Mouse (Mus musculus) forebrain, embryonic 15.5 days (tissue): Measurements from ENCODE around the gene Sema3f. TPM values are rescaled to one million over a fixed set of nuclear protein-coding genes. Genes with fewer than 3 reads are reported as not detected.
"Not testable (repeated sequence)": the region's sequence is repeated elsewhere in the genome, so short reads cannot be mapped to it uniquely, and the experiment has no call there.

Experiments used
- ATAC-seq: fragments of 200-750 bp; cut with Nextera tagmentation; replicated peaks from 2 replicates; pipeline ENCODE4 v1.8.0; 2017; ENCODE audit warnings: mild to moderate bottlenecking, moderate TSS enrichment, moderate library complexity
- H3K27ac ChIP-seq: fragments of 300-500 bp; sonication (generic); replicated peaks from 2 replicates; pipeline ENCODE4 v1.5.1; 2015; ENCODE audit warnings: mild to moderate bottlenecking, inconsistent platforms
- H3K27me3 ChIP-seq: fragments of 300-500 bp; sonication (generic); 2 replicates; pipeline ENCODE4 v1.6.1; 2015; ENCODE audit warnings: inconsistent platforms
- H3K36me3 ChIP-seq: fragments of 300-500 bp; sonication (generic); 2 replicates; pipeline ENCODE4 v1.6.1; 2015; ENCODE audit warnings: mild to moderate bottlenecking, inconsistent platforms
- H3K4me1 ChIP-seq: fragments of 300-500 bp; sonication (generic); 2 replicates; pipeline ENCODE4 v1.6.1; 2015; ENCODE audit warnings: inconsistent platforms
- H3K4me2 ChIP-seq: fragments of 300-500 bp; sonication (generic); replicated peaks from 2 replicates; pipeline ENCODE4 v1.6.1; 2015; ENCODE audit warnings: mild to moderate bottlenecking, inconsistent platforms
- H3K4me3 ChIP-seq: fragments of 300-500 bp; sonication (generic); 2 replicates; pipeline ENCODE4 v1.5.1; 2015; ENCODE audit warnings: mild to moderate bottlenecking, inconsistent platforms
- H3K9ac ChIP-seq: fragments of 300-500 bp; sonication (generic); replicated peaks from 2 replicates; pipeline ENCODE4 v1.6.1; 2015; ENCODE audit warnings: mild to moderate bottlenecking, inconsistent platforms
- H3K9me3 ChIP-seq: fragments of 300-500 bp; sonication (generic); 2 replicates; pipeline ENCODE4 v1.6.1; 2016; ENCODE audit warnings: inconsistent platforms
- WGBS: fragments of 180-500 bp; shearing (Covaris S2); methylation state at CpG from one replicate; pipeline ENCODE4 v1.1.7; 2015; ENCODE audit warnings: mixed read lengths; 5-methylcytosine and 5-hydroxymethylcytosine counted together
- polyA plus RNA-seq: library from polyadenylated mRNA; unstranded; fragments of >200 nt; fragmentation: Nextera tagmentation; extraction: Ambion mirVana; gene quantifications from 2 replicates; pipeline ENCODE4 v1.2.1, GENCODE M21; 2015

Gene Sema3f
- polyA plus RNA-seq, 1 experiment from 2014 or later, result 13.7 TPM

DNA sequence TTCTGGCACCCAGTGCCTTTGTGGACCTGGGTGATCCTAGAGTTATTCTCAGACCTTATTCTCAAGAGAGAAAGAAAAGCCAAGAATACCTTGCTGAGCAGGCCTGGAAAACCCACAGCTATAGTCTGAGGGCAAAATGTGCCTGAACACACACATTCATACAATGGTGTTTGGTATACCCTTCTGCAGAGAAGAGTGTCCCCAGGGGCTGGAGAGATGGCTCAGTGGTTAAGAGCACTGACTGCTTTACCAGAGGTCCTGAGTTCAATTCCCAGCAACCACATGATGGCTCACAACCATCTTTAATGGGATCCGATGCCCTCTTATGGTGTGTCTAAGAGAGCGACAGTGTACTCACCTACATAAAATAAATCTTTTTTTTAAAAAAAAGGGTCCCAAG, 31.4 kb downstream of the Sema3f start:
- Histone ChIP-seq H3K27me3 (peaks cover 25% of the 10 kb centered on the region), H3K4me1 (peaks cover 18% of the 10 kb centered on the region), H3K9ac (no peak overlapping the region), H3K4me2 (no peak overlapping the region), H3K4me3 (no peak overlapping the region), H3K36me3 (peaks cover 12% of the 10 kb centered on the region; the same call in 1 of the 2 replicates), H3K9me3 (no peaks in the 10 kb centered on the region), H3K27ac (no peak overlapping the region)
- no peak for ATAC-seq
- WGBS, result 93% methylated on average over 2 of the region's 2 CpGs

DNA sequence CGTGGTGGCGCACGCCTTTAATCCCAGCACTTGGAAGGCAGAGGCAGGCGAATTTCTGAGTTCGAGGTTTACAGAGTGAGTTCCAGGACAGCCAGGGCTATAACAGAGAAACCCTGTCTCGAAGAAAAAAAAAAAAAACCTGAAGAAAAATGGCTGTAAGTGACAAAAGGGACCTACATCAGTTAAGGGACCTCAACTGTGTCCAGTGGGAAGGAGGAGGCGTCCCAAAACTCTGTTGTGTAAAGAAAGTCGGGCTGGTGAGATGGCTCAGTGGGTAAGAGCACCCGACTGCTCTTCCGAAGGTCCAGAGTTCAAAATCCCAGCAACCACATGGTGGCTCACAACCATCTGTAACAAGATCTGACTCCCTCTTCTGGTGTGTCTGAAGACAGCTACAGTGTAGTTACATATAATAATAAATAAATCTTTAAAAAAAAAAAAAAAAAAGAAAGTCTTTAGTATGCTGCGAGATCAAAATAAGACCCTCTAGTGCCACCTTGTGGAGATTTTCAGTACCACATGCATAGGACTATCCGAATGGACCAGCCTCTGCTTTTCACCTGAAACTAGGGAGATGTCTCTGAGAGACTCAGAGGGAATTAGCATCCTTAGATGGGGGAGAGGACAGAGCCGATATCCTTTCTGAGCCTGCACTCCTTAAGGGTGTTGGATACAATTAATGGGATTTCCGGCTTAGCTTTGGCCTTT, 32.3 kb downstream of the Sema3f start:
- 37% methylated on average over 14 of the region's 14 CpGs for WGBS
- not testable (repeated sequence) for ATAC-seq, H3K27ac ChIP-seq, H3K9ac ChIP-seq, H3K4me3 ChIP-seq, H3K36me3 ChIP-seq, H3K4me2 ChIP-seq, H3K9me3 ChIP-seq
- peaks cover 18% of the 10 kb centered on the region for H3K4me1 ChIP-seq
- H3K27me3 ChIP-seq, result peaks cover 25% of the 10 kb centered on the region

DNA sequence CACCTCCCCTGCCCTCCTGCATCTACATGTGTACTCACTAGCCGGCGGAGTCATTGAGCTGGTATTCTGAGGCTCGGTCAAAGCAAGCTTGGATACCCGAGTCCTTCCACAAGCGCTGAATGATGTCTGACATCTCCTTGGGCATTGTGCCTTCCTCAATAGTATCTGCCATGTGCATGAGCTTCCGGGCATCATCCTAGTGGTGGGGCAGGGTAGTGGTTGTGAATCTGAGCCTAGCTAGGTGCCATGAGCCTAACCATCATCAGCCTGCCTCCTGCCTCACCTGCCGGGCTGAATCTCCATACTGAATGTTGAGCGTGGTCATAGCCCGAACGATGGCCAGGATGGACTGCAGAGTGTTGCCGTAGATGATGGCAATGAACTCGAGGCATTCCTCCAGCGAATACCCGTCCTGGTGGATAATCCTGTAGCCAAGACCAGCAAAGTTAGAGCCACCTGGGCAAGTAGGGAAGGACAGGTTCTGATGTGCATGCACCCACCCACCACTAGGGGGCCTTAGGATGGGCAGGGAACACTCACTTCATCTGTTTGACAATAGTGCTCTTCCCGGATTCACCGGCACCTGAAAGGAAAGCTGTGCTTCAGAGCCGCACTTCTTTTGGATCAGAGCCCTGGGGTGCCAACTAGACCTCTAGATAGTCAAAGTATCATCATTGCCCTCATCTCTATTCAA, 33.0 kb downstream of the Sema3f start:
- H3K27me3 ChIP-seq, result peaks cover 25% of the 10 kb centered on the region
- peaks cover 18% of the 10 kb centered on the region for H3K4me1 ChIP-seq
- H3K9ac ChIP-seq, result no peak overlapping the region
- 0 out of 2 replicates have a peak, but pooled peaks have one; percentile 1 for ATAC-seq
- no peak overlapping the region for H3K4me3 ChIP-seq
- no peak overlapping the region for H3K27ac ChIP-seq
- 21% methylated on average over 17 of the region's 17 CpGs for WGBS
- peak overlapping the region; percentile 56 for H3K4me2 ChIP-seq
- H3K36me3 ChIP-seq, result no peaks in the 10 kb centered on the region
- H3K9me3 ChIP-seq, result no peaks in the 10 kb centered on the region

DNA sequence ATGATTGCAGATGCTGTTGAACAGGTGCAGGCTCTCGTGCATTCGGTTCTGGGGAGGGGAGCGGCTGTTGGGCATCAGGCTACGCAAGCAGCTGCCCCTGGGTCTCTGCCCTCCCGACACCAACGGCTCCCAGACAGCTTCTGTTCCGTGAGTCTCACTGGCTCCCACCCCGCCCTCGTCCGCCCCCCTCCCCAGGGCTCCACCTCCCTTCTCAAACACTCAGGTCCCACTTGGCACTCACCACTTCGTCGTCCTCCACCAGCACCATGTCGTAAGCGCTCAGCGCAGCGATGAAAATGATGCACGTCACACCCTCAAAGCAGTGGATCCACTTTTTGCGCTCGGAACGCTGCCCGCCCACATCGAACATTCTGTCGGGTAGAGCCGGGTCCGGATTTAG, 34.0 kb downstream of the Sema3f start:
- under 1% methylated on average over 25 of the region's 25 CpGs for WGBS
- no peaks in the 10 kb centered on the region for H3K36me3 ChIP-seq
- peak overlapping the region; percentile 33 for H3K4me3 ChIP-seq
- peak; percentile 34 for ATAC-seq
- peaks cover 25% of the 10 kb centered on the region for H3K27me3 ChIP-seq
- H3K27ac ChIP-seq, result no peak overlapping the region
- H3K9ac ChIP-seq, result peak overlapping the region; percentile 8
- H3K9me3 ChIP-seq, result no peaks in the 10 kb centered on the region
- peaks cover 18% of the 10 kb centered on the region for H3K4me1 ChIP-seq
- H3K4me2 ChIP-seq, result peak overlapping the region; percentile 56

DNA sequence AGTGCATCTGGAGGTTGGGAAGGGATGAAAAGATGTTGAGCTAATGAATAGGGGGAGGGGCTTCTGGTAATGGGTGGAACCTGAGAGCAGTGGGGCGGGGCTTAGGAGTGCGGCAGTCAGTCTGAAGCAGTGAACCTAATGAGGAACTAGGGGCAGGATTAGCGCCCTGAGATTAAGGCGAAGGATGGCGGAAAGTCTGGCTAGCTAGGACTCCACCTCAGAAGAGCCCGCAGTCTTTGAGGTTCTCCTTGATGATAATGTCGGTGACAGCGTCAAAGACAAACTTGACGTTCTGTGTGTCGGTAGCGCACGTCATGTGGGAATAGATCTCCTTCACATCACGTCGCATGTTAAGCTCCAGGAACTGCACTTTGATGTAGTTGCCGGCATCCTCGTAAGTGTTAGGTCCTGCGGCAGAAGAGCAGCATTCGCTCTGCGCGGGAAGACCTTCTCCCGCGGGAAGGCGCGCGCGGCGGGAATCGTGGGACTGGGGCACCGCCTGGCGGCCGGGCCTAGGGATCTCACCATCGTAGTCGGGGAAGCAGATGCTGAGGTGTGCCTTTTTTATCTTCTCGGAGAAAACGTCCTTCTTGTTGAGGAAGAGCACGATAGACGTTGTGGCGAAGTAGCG, 34.5 kb downstream of the Sema3f start:
- Histone ChIP-seq H3K4me2 (peak overlapping the region; percentile 56), H3K4me3 (peak overlapping the region; percentile 33), H3K27ac (no peak overlapping the region), H3K9me3 (no peaks in the 10 kb centered on the region), H3K4me1 (peaks cover 18% of the 10 kb centered on the region), H3K9ac (peak overlapping the region; percentile 8), H3K36me3 (no peaks in the 10 kb centered on the region), H3K27me3 (peaks cover 25% of the 10 kb centered on the region)
- peak; percentile 46 for ATAC-seq
- under 1% methylated on average over 39 of the region's 39 CpGs for WGBS

DNA sequence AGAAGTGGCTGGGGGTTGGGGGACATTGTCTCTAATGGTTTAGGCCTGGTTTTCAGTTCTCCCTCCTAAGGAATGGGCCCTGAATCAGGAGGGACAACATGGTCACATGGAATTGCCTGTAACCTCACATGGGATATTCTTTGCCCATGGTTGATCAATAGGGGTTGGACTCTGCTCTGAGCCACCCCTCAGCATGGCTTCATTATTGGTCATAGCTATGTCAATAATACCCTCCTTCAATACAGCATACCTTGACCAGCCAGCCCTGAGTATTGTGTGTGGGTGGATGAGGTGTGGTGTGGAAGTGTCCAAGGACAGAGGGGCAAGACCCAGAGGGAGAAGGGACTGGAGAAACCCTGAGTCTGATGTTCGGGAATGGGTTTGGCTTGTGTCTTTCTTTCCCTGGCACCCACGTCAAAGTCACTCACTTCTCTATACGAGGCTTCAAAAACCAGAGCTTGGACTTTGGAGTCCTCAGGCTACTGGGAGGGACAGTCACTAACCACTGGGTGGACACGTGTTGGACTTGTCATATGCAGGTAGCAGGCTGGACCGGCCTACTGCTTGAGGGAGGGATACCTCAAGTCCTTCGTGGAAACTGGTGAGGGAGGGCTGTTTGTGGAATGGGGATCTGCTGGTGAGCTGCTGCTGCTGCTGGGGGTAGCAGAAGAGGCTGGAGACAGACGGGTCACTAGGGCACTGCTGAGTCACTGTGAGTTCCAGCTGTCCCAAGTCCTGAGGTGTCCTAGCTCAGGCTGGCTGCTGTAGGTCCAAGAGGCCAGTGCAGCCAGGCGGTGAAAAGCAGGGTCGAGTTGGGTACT, 35.5 kb downstream of the Sema3f start:
- Histone ChIP-seq H3K4me2 (no peak overlapping the region), H3K27ac (no peak overlapping the region), H3K4me3 (no peak overlapping the region), H3K4me1 (peaks cover 18% of the 10 kb centered on the region), H3K36me3 (no peaks in the 10 kb centered on the region), H3K27me3 (peaks cover 25% of the 10 kb centered on the region), H3K9ac (no peak overlapping the region), H3K9me3 (no peaks in the 10 kb centered on the region)
- ATAC-seq, result no peak
- WGBS, result 57% methylated on average over 9 of the region's 9 CpGs

DNA sequence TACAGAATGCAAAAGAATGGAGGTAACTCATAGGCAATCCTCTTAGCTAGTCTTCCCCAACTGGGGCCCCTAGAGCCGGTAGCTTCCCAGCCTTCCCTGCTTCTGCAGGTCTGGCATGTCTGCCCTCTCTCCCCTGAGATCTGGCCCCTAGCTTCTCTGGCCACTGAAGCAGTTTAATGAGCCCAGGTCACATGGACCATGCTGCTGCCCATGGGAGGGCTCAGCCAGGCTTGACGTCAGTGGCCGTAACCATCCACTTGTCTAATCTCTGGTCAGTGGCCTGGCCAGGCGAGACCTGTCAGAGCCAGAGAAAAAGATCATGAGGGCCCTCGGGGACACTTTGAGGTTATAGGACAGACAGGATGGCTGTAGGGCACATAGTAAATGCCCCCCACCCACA, 40.0 kb downstream of the Sema3f start:
- H3K4me1 ChIP-seq, result peaks cover 24% of the 10 kb centered on the region
- H3K27ac ChIP-seq, result no peak overlapping the region
- no peak overlapping the region for H3K4me2 ChIP-seq
- no peak for ATAC-seq
- WGBS, result 68% methylated on average over 5 of the region's 5 CpGs
- H3K9ac ChIP-seq, result no peak overlapping the region
- no peaks in the 10 kb centered on the region for H3K36me3 ChIP-seq
- no peaks in the 10 kb centered on the region for H3K9me3 ChIP-seq
- H3K4me3 ChIP-seq, result no peak overlapping the region
- H3K27me3 ChIP-seq, result peaks cover 20% of the 10 kb centered on the region; the same call in 1 of the 2 replicates

DNA sequence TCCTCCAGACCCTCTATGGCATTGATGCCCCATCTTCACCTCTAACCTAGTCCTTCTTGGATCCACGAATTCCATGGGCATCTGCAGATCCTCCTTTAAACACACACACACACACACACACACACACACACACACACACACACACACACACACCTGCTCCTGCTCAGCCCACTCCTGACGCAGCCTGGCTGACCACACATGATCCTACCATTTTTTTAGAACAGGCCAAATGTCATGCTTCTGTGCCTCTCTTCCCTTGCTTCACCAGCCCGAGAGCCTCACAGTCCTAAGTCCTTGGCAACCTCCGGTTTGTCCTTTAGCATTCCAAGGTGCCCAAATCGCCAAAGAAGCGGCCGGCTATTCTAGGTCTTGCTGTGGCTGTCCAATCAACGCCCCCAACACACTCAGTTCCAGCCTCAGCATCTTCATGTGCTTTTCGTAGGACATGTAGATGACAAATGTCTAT, 40.8 kb downstream of the Sema3f start, which contains the start of gene Slc38a3:
TSS of gene Slc38a3 (minus strand) at position 51 of the 466 bp plus-strand sequence.
- H3K36me3 ChIP-seq, result no peaks in the 10 kb centered on the region
- WGBS, result 84% methylated on average over 9 of the region's 9 CpGs
- no peak within 1 kb of the TSS for H3K27ac ChIP-seq
- no peaks in the 10 kb centered on the region for H3K9me3 ChIP-seq
- no peak within 1 kb of the TSS for H3K4me2 ChIP-seq
- no peak for ATAC-seq
- peaks cover 24% of the 10 kb centered on the region for H3K4me1 ChIP-seq
- no peak within 1 kb of the TSS for H3K4me3 ChIP-seq
- no peak within 1 kb of the TSS for H3K9ac ChIP-seq
- peaks cover 14% of the 10 kb centered on the region; the same call in 1 of the 2 replicates for H3K27me3 ChIP-seq

DNA sequence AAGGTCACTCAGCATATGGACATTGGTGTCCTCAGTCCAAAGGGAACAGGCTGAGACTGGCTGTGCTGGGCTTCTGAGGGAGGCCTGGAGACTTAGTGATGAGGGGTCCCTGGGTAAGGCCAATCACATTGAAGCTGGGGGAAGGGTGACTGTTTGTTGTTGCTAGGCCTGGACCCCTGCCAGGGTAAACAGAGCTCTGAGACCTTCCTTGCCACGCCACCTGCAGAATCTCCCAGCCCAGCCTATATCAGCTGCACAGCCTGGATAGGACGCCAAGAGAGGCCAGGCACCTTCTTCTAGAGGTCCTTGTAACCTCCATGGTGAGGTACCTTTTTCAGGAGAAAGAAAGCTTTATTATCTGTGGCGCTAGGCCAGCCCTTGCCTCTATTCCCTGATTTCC, 41.4 kb downstream of the Sema3f start:
- Histone ChIP-seq H3K9me3 (no peaks in the 10 kb centered on the region), H3K27ac (no peak overlapping the region), H3K4me2 (no peak overlapping the region), H3K36me3 (no peaks in the 10 kb centered on the region), H3K27me3 (peaks cover 14% of the 10 kb centered on the region; the same call in 1 of the 2 replicates), H3K4me1 (peaks cover 24% of the 10 kb centered on the region), H3K9ac (no peak overlapping the region), H3K4me3 (no peak overlapping the region)
- no peak for ATAC-seq
- 78% methylated on average over 3 of the region's 3 CpGs for WGBS

DNA sequence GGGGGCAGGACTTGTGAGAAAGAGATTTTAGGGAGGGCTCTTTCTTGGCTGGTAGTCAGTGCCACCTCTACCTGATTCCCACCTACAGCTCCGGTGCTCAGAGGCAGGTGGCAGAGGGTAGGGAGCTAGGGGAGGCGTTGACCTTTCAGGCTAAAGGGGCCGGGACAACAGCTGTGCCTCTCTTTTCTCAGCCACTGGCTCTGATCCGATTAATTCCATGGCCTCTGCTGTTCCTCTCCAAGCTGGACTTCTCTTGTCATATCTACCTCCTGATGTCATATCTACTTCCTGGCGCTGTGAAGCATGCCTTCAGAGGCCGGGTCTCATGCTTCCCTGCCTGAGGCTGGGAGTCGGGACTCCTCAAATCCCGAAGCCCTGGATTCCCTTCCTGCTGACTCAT, 42.3 kb downstream of the Sema3f start:
- H3K27me3 ChIP-seq, result peaks cover 14% of the 10 kb centered on the region; the same call in 1 of the 2 replicates
- ATAC-seq, result no peak
- 0 out of 2 replicates have a peak overlapping the region, but pooled peaks have one; percentile 55 for H3K9ac ChIP-seq
- H3K4me2 ChIP-seq, result no peak overlapping the region
- H3K4me3 ChIP-seq, result no peak overlapping the region
- H3K9me3 ChIP-seq, result no peaks in the 10 kb centered on the region
- no peak overlapping the region for H3K27ac ChIP-seq
- no peaks in the 10 kb centered on the region for H3K36me3 ChIP-seq
- H3K4me1 ChIP-seq, result peaks cover 32% of the 10 kb centered on the region
- whole genome bisulfite sequencing, result 40% methylated on average over 8 of the region's 8 CpGs

DNA sequence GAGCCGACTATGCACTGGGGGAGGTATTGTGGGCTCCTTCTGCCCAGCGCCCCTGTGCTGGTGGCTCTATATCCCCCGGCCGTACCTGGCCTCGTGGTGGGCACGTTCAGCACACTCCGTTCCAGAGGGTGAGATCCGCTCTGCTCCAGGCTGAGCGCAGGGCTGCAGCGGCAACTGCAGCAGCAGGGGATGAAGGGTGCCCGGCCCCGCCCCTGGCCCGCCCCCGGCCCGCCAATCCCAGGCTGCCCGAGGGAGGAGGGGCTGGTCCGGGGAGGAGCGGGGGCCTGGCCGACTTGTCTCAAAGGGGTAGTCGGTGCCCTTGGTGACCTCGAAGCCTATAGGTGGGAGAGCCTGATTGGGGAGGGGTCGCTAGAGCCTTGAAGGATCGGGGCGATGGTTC, 43.1 kb downstream of the Sema3f start:
- H3K27ac ChIP-seq, result no peak overlapping the region
- under 1% methylated on average over 24 of the region's 24 CpGs for WGBS
- no peaks in the 10 kb centered on the region for H3K9me3 ChIP-seq
- peaks cover 14% of the 10 kb centered on the region; the same call in 1 of the 2 replicates for H3K27me3 ChIP-seq
- ATAC-seq, result peak; percentile 89
- H3K4me2 ChIP-seq, result peak overlapping the region; percentile 92
- H3K9ac ChIP-seq, result peak overlapping the region; percentile 55
- H3K4me3 ChIP-seq, result peak overlapping the region; percentile 49
- no peaks in the 10 kb centered on the region for H3K36me3 ChIP-seq
- H3K4me1 ChIP-seq, result peaks cover 32% of the 10 kb centered on the region
